Mouse (Mus musculus): ENCODE data around the gene Astn1. TPM values are rescaled to one million over a fixed set of nuclear protein-coding genes. Genes with fewer than 3 reads are reported as not detected.

Astn1 gene
- total RNA-seq (2022) = 1 to 10 TPM in 2 of 4 experiments, under 1 TPM in 2; 0.52 to 1.3 (median 1.0) TPM

GRCm38 (mm10) chr1:158361964-158362291 is at the start of gene Astn1:
Gene Astn1 (plus strand): TSS chr1:158362273.
- DNase-seq (ENCODE audit: low spot score) = no peak

GRCm38 (mm10) chr1:158323325-158323724 is 38.7 kb upstream of the Astn1 start:
- no peak for DNase-seq (ENCODE audit: low spot score)

GRCm38 (mm10) chr1:158328126-158328525 is 33.9 kb upstream of the Astn1 start:
- no peak for DNase-seq (ENCODE audit: low spot score)

GRCm38 (mm10) chr1:158328839-158329238 is 33.2 kb upstream of the Astn1 start:
- DNase-seq (ENCODE audit: low spot score) = no peak

- DNase-seq (ENCODE audit: low spot score) = no peak
These were observed 18.8 kb upstream of the Astn1 start for GRCm38 (mm10) chr1:158343243-158343714.

GRCm38 (mm10) chr1:158353656-158354371 is 8.3 kb upstream of the Astn1 start:
- DNase-seq (ENCODE audit: low spot score) = no peak

- DNase-seq (ENCODE audit: low spot score) = peak; percentile 2
These were observed 6.7 kb upstream of the Astn1 start for GRCm38 (mm10) chr1:158355177-158356050.

- DNase-seq (ENCODE audit: low spot score) = peak; percentile 53
These were observed 6.0 kb upstream of the Astn1 start, which contains the start of gene Brinp2 for GRCm38 (mm10) chr1:158356051-158356461. Gene Brinp2 (minus strand): TSS chr1:158356326.

GRCm38 (mm10) chr1:158362292-158363101 is 424 bp downstream of the Astn1 start:
- DNase-seq (ENCODE audit: low spot score) = no peak

- DNase-seq (ENCODE audit: low spot score) = no peak
These were observed 2.4 kb downstream of the Astn1 start for GRCm38 (mm10) chr1:158364461-158364860.

GRCm38 (mm10) chr1:158382277-158382676 is 20.2 kb downstream of the Astn1 start:
- DNase-seq (ENCODE audit: low spot score) = no peak

- no peak for DNase-seq (ENCODE audit: low spot score)
These were observed 21.1 kb downstream of the Astn1 start for GRCm38 (mm10) chr1:158383210-158383609.

- DNase-seq (ENCODE audit: low spot score) = no peak
These were observed 23.2 kb downstream of the Astn1 start for GRCm38 (mm10) chr1:158385311-158385710.

- DNase-seq (ENCODE audit: low spot score) = no peak
These were observed 24.7 kb downstream of the Astn1 start for GRCm38 (mm10) chr1:158386781-158387180.

- DNase-seq (ENCODE audit: low spot score) = no peak
These were observed 26.9 kb downstream of the Astn1 start for GRCm38 (mm10) chr1:158388995-158389394.

GRCm38 (mm10) chr1:158390693-158391092 is 28.6 kb downstream of the Astn1 start:
- DNase-seq (ENCODE audit: low spot score) = no peak

- no peak for DNase-seq (ENCODE audit: low spot score)
These were observed 35.0 kb downstream of the Astn1 start for GRCm38 (mm10) chr1:158397058-158397457.

GRCm38 (mm10) chr1:158400898-158401297 is 38.8 kb downstream of the Astn1 start:
- DNase-seq (ENCODE audit: low spot score) = no peak

GRCm38 (mm10) chr1:158405899-158406769 is 44.1 kb downstream of the Astn1 start:
- no peak for DNase-seq (ENCODE audit: low spot score)

GRCm38 (mm10) chr1:158408124-158408523 is 46.1 kb downstream of the Astn1 start:
- DNase-seq (ENCODE audit: low spot score) = no peak

- no peak for DNase-seq (ENCODE audit: low spot score)
These were observed 49.1 kb downstream of the Astn1 start for GRCm38 (mm10) chr1:158411146-158411545.
